Mouse (Mus musculus): Measurements from ENCODE around the gene Slc2a13.

Slc2a13 gene

DNA sequence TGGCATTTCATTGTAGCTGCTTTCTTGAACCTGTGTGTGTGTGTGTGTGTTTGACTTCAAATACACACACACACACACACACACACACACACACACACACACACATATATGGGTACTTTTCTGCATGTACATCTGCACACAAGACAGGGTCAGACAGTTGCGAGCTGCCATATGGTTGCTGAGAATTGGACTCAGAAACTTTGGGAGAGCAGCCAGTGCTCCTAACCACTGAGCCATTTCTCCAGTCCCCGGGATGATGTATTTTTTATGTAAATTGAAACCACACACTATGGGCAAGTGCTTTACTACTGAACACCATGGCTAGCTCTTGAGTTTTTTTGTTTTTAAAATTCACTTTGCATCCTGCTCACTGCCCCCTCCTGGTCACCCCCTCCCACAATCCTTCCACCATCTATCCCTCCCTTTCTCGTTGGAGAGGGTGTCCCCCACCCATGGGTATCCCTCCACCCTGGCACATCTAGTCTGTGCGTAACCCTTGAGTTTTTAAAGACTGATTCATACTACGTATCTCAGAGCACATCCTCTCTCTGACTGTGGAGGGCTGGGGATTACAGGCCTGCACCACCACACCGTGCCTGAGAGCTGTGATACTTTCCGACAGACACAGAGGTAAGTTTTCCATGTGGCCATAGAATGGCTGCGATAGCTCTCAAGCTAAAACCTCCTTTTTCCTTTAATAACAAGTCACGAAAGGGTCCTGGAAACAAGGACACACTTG is 200.4 kb downstream of the Slc2a13 start:
- no peak for DNase-seq

GRCm38 (mm10) chr15:91371859-91372394 is 201.1 kb downstream of the Slc2a13 start:
- DNase-seq: peak; percentile 17

- peak; percentile 18 for DNase-seq
Observed at GRCm38 (mm10) chr15:91369736-91370449, 203.2 kb downstream of the Slc2a13 start.

- no peak for DNase-seq
Observed at GRCm38 (mm10) chr15:91360495-91360894, 212.6 kb downstream of the Slc2a13 start.

DNA sequence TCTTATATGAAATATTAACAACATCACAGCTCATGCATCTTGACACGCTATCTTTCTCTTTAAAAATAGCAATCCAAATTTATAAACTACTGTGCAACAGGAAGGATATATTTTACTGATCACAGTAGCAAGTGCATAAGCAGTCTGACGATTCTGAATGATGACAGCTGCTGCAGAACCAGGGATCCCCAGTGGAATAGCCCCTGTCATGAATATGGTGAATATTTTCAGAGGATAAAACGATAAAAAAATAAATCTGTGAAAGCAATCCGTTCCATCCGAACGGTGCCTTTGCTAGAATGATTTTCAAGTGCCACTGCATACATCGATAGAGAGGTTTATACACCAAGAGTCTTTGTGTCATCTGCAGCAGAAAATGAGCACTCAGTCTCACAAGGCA is 222.1 kb downstream of the Slc2a13 start:
- DNase-seq: no peak

DNA sequence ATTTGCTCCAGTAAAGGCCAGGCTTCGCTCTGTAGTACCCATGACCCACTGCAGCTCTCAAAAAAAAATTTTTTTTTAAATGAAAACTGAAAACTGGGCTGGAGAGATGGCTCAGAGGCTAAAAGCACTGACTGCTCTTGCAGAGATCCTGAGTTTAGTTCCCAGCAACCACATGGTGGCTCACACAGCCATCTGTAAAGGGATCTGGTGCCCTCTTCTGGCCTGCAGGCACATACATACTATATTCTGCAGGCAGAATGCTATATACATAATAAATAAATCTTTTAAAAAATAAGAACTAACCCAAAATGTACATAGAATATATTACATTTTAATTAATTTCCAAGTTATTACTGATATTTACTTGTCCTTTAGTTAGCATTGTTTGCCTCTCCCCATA is 234.7 kb downstream of the Slc2a13 start:
- no peak for DNase-seq

DNA sequence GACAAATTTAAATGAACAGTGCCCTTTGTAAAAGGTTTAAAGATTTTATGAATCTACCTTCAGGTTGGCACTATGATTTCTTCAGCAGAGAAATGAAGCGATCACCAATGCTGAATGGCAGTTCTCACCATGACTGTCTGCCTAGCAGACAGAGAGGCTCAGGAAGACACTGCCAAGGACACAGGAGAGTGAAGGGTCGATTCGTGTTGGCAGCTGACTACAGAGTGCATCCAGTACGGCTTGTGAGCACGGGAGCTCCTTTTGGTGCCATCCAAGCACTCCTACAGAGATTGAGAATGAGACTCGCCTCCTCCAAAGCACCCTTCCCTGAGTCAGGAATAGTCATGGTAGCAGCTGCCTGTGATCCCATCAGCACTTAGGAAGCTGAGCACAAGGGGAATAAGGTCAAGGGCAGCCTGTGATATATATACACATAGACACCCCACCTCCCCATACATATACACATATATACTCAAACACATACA is 238.6 kb downstream of the Slc2a13 start:
- no peak for DNase-seq

GRCm38 (mm10) chr15:91327748-91328147 is 245.3 kb downstream of the Slc2a13 start:
- DNase-seq: no peak

DNA sequence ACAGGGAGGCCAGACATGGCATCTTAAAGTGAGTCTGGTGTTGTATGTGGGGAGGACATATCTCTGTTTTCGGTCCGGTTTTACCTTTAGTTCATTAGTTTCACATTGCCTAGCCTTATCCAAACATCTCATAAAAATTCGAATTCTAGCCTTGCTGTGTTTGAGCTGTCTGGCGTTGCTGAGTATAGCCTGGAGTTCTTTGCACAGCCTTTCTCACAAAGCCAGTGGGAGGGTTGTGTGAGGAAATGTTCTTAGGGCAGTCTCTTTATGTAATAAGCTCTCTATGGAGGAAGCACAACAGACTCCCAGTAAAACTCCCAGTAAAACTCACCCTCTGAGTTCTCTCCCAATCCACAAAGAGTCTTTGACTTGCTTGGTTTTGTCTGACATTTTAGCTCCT is 246.0 kb downstream of the Slc2a13 start:
- DNase-seq: no peak

GRCm38 (mm10) chr15:91319376-91319775 is 253.7 kb downstream of the Slc2a13 start:
- DNase-seq: no peak

DNA sequence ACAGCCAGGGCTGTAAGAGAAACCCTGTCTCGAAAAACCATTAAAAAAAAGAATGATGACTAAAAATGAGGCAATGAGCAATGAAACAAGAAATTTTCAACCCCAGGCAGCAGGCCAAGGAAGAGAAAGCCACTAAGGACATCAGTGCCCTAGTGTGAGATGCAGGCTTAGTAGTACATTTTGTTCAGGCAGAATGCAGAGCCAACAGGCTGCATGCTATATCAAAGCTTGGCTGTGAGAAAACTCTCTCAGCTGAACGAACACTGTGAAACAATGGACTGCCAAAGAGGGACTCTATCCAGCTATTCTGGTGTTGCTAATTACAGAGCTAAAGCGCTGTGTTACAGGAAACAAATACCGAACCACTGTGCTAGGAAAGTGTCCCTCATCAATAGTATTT is 256.1 kb downstream of the Slc2a13 start:
- no peak for DNase-seq

GRCm38 (mm10) chr15:91314402-91315318 is 258.4 kb downstream of the Slc2a13 start:
- DNase-seq: peak; percentile 50

DNA sequence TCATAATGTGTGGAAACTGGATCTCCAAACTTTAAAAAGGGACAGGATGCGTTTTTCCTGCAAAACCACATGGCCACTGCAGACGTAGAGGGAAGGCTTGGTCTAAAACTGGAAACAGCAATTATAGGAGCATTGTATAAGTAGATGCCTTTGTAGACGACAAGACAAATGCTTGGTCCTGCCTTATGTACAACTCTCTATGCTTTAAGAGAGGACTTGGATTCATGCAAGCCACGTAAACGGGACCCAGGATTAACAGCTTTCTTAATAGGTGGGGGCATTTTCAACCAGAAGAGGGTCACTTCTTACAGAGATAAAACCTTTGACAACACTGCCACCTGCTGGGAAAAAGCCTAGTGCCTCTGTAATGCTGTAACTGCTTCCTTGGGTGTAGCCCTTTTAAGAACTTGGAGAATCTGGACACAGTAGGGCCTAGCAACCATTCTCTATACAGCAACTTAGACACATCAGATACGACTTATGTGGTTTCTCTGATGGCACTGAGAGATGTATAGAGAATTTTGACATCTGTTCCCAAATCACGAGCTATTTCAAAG is 268.7 kb downstream of the Slc2a13 start:
- no peak for DNase-seq

DNA sequence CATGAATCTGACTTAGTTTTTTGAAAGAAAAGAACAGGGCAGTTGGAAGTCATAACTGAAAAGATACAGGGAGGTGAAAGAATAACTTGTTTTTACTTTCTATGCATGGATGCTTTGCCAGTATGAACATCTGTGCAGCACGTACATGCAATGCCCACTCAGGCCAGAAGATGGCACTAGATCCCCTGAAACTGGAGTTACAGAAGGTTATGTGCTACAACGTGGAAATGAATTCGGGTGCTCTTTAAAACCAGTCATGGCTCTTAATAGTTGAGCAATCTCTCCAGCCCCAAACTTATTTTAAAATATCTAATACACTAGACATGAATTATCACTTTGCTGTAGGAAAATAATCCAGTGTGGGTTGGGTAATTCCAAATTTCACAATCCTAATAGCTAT is 271.7 kb downstream of the Slc2a13 start:
- DNase-seq: peak; percentile 81

GRCm38 (mm10) chr15:91299319-91299835 is 273.7 kb downstream of the Slc2a13 start:
- DNase-seq: no peak

DNA sequence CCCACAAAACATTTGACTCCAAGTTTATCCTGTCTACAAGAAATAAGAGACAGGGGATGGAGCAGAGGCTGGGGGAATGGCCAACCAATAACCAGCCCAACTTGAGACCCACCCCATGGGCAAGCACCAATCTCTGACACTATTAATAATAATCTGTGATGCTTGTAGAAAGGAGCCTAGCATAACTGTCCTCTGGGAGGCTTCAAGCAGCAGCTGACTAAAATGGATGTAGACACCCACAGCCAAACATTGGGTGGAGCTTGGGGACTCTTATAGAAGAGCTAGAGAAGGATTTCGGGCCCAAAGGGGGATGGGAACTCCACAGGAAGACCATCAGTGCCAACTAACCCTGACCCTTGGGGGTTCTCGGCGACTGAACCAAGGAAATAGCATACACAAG is 289.6 kb downstream of the Slc2a13 start:
- no peak for DNase-seq

DNA sequence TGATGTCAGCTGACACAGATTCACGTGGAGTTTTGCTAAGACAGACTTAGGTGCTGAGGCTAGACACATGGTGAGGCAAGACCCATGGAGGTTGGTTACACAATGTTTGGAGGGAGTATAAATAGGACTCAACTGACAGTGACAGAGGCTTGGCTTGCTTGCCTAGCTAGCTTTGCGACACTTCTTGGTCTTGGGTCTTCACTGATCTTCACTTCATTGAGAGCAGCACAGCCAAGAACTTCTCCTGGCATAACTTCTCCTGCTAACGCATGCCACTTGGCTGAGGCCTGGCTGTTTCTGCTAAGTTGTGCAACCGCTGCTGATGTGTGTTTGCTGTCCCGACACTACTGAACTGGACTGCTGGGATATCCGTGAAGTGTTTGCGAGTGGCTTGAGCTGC is 290.2 kb downstream of the Slc2a13 start:
- no peak for DNase-seq

- no peak for DNase-seq
Observed at GRCm38 (mm10) chr15:91281521-91281920, 291.5 kb downstream of the Slc2a13 start.

DNA sequence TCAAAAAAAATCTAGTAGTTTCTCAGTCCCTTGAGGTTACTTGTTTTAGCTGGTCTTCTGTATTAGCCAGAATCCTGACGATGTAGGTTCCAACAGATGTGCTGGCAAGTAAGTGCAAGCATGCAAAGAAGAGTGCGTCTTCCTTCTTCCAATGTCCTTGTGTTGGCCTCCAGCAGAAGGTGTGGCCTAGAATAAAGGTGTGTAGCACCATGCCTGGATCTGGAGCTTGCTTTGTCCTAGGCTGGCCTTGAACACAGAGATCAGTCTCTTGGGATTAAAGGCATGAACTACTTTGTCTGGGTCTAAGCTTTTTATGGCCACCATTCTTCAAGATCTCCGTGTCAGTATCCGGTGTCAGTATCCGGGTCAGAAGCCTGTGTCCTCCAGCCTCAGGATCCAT is 293.5 kb downstream of the Slc2a13 start:
- DNase-seq: no peak

DNA sequence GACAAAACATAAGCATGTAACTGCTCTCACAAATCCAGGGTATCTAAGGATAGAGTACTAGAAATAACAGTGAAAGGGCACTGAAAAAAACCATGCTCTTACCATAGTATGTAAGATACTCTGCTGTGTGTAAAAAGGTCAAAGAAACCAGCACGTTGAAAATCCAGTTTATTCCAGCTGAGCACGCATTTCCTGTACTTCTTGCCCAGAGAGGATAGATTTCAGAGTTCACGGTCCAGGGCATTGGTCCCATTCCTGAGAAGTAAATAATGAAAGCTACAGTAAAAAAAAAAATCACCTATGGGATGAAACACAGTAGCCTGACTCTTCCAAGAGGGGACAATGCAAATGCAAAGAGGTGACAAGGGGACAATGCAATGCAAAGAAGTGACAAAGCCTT is 297.1 kb downstream of the Slc2a13 start:
- no peak for DNase-seq

- no peak for DNase-seq
Observed at GRCm38 (mm10) chr15:91268532-91268931, 304.5 kb downstream of the Slc2a13 start.

- DNase-seq: no peak
Observed at GRCm38 (mm10) chr15:91263926-91264325, 309.1 kb downstream of the Slc2a13 start.
